Mouse (Mus musculus) hindbrain, embryonic 13.5 days (tissue): ENCODE data around the gene Eprs. TPM values are rescaled to one million over a fixed set of nuclear protein-coding genes. Genes with fewer than 3 reads are reported as not detected.
A peak's percentile ranks its signal among the peaks of the same experiment; 100 is the strongest.

Experiments used
- ATAC-seq: fragments of 200-750 bp; cut with Nextera tagmentation; 2 replicates; pipeline ENCODE4 v1.8.0; 2017; ENCODE audit warnings: moderate TSS enrichment; ENCODE audit not compliant: low FRiP score
- H3K27ac ChIP-seq: fragments of 300-500 bp; sonication (generic); 2 replicates; pipeline ENCODE4 v1.5.1; 2015; ENCODE audit warnings: inconsistent platforms, mild to moderate bottlenecking, moderate library complexity
- H3K27me3 ChIP-seq: fragments of 300-500 bp; sonication (generic); 2 replicates; pipeline ENCODE4 v1.6.1; 2015; ENCODE audit warnings: mild to moderate bottlenecking, inconsistent platforms
- H3K36me3 ChIP-seq: fragments of 300-500 bp; sonication (generic); 2 replicates; pipeline ENCODE4 v1.6.1; 2015; ENCODE audit warnings: mild to moderate bottlenecking, inconsistent platforms
- H3K4me1 ChIP-seq: fragments of 300-500 bp; sonication (generic); replicated peaks from 2 replicates; pipeline ENCODE4 v1.6.1; 2015; ENCODE audit warnings: inconsistent platforms
- H3K4me2 ChIP-seq: fragments of 300-500 bp; sonication (generic); 2 replicates; pipeline ENCODE4 v1.6.1; 2015; ENCODE audit warnings: inconsistent platforms, mild to moderate bottlenecking, moderate library complexity
- H3K4me3 ChIP-seq: fragments of 300-500 bp; sonication (generic); 2 replicates; pipeline ENCODE4 v1.5.1; 2015; ENCODE audit warnings: mild to moderate bottlenecking, inconsistent platforms
- H3K9ac ChIP-seq: fragments of 300-500 bp; sonication (generic); 2 replicates; pipeline ENCODE4 v1.6.1; 2015; ENCODE audit warnings: mild to moderate bottlenecking, inconsistent platforms
- H3K9me3 ChIP-seq: fragments of 300-500 bp; sonication (generic); 2 replicates; pipeline ENCODE4 v1.6.1; 2016; ENCODE audit warnings: inconsistent platforms
- WGBS: fragments of 180-500 bp; shearing (Covaris S2); methylation state at CpG from one replicate; pipeline ENCODE4 v1.1.7; 2015; 5-methylcytosine and 5-hydroxymethylcytosine counted together
- microRNA counts: library from miRNA; unstranded; fragments of <30 nt; microRNA quantifications from one replicate; lab custom pipeline; 2016
- microRNA-seq: library from miRNA; unstranded; fragments of <30 nt; microRNA quantifications from one replicate; pipeline ENCODE4, GENCODE M21; 2016
- polyA plus RNA-seq: library from polyadenylated mRNA; unstranded; fragments of >200 nt; fragmentation: Nextera tagmentation; extraction: Ambion mirVana; gene quantifications from 2 replicates; pipeline ENCODE4 v1.2.1, GENCODE M21; 2015

Eprs gene
- polyA plus RNA-seq, 1 experiment from 2014 or later: 146 TPM

DNA sequence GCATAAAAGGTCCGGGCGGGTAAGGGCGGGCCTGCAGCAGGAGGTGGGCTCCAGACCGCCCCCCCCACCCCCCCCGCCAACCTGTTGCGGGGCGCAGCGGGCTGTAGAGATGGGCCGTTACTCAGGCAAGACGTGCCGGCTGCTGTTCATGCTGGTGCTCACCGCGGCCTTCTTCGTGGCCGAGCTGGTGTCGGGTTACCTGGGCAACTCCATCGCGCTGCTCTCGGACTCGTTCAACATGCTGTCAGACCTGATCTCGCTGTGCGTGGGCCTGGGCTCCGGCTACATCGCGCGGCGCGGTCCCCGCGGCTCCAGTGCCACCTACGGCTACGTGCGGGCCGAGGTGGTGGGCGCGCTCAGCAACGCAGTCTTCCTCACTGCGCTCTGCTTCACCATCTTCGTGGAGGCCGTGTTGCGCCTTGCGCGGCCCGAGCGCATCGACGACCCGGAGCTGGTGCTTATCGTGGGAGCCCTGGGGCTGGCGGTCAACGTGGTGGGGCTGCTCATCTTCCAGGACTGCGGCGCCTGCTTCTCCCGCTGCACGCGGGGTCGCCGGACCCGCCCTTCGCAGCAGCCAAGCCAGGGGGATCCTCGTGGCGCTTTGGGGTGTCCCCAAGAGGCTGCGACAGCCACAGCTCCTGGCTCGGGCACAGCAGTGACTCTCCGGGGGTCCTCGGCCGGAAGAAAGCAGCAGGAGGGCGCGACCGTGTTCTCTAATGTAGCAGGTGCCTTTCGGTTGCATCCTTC lies 92.3 kb downstream of the Eprs start:
- Histone ChIP-seq H3K27me3 (peaks cover 41% of the 10 kb centered on the region), H3K9ac (peak overlapping the region; percentile 82), H3K9me3 (no peaks in the 10 kb centered on the region), H3K4me3 (peak overlapping the region; percentile 64), H3K27ac (peak overlapping the region; percentile 42; the same call in 1 of the 2 replicates), H3K4me2 (peak overlapping the region; percentile 85), H3K4me1 (peaks cover 13% of the 10 kb centered on the region), H3K36me3 (no peaks in the 10 kb centered on the region)
- peak; percentile 63 for ATAC-seq
- WGBS: under 1% methylated on average over 67 of the region's 71 CpGs

DNA sequence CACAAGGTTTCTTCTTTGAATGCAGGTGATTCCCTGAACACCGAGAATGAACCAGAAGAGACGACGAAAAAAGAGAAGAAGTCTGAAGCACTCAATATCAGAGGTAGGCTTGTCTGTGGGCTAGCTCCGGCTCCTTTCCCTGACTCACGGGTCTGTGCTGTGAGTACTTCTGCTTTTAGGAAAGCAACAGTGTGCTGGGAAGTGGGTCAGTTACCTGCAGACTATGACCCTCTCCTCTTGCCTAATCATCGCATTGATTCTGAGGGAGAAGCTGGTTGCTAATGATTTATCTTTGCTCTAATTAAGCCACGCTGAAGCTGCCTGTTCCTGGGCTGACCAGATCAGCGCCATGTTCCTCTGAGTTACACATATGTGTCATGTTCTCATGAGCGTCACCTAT lies 93.5 kb downstream of the Eprs start:
- Histone ChIP-seq H3K4me1 (peaks cover 13% of the 10 kb centered on the region), H3K9ac (no peak overlapping the region), H3K36me3 (no peaks in the 10 kb centered on the region), H3K4me2 (peak overlapping the region; percentile 85), H3K9me3 (no peaks in the 10 kb centered on the region), H3K27ac (no peak overlapping the region), H3K27me3 (peaks cover 41% of the 10 kb centered on the region), H3K4me3 (peak overlapping the region; percentile 64)
- 85% methylated on average over 9 of the region's 9 CpGs for WGBS
- no peak for ATAC-seq

DNA sequence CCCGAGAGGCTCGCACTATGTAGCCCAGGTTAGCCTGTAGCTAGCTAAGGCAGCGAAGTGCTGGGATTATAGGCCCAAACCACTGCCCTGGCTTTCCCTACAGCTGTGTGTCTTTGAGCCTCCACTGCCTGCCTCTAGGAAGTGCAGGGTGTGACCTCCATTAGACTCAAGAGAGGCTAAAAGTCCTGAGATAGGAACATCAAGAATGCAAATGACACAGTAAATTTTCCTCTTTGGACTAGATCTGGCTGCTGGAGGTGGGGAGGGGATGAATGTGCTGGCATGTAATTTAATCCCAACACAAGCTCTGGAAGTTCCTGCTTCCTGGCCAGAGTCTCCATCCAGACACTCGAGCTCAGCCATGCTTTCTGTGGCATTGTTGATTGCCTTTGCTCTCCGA lies 97.3 kb downstream of the Eprs start:
- H3K27me3 ChIP-seq: peaks cover 21% of the 10 kb centered on the region
- peaks cover 5% of the 10 kb centered on the region; the same call in 1 of the 2 replicates for H3K36me3 ChIP-seq
- H3K4me2 ChIP-seq: no peak overlapping the region
- H3K9ac ChIP-seq: no peak overlapping the region
- no peak overlapping the region for H3K27ac ChIP-seq
- WGBS: 90% methylated on average over 5 of the region's 5 CpGs
- H3K4me3 ChIP-seq: no peak overlapping the region
- H3K9me3 ChIP-seq: no peaks in the 10 kb centered on the region
- ATAC-seq: no peak
- H3K4me1 ChIP-seq: peaks cover 5% of the 10 kb centered on the region

- Histone ChIP-seq H3K4me1 (no peaks in the 10 kb centered on the region), H3K27ac (no peak overlapping the region), H3K4me2 (no peak overlapping the region), H3K27me3 (0 out of 2 replicates have a peak, but pooled peaks cover 3% of the 10 kb centered on the region), H3K36me3 (peaks cover 5% of the 10 kb centered on the region; the same call in 1 of the 2 replicates), H3K4me3 (no peak overlapping the region), H3K9me3 (no peaks in the 10 kb centered on the region), H3K9ac (no peak overlapping the region)
- ATAC-seq: no peak
- 69% methylated on average over 5 of the region's 5 CpGs for WGBS
Measured at GRCm38 (mm10) chr1:185462889-185463288, 100.0 kb downstream of the Eprs start.

- Histone ChIP-seq H3K27ac (no peak overlapping the region), H3K4me1 (no peaks in the 10 kb centered on the region)
- ATAC-seq: no peak
Measured at GRCm38 (mm10) chr1:185469551-185470021, 106.7 kb downstream of the Eprs start.

DNA sequence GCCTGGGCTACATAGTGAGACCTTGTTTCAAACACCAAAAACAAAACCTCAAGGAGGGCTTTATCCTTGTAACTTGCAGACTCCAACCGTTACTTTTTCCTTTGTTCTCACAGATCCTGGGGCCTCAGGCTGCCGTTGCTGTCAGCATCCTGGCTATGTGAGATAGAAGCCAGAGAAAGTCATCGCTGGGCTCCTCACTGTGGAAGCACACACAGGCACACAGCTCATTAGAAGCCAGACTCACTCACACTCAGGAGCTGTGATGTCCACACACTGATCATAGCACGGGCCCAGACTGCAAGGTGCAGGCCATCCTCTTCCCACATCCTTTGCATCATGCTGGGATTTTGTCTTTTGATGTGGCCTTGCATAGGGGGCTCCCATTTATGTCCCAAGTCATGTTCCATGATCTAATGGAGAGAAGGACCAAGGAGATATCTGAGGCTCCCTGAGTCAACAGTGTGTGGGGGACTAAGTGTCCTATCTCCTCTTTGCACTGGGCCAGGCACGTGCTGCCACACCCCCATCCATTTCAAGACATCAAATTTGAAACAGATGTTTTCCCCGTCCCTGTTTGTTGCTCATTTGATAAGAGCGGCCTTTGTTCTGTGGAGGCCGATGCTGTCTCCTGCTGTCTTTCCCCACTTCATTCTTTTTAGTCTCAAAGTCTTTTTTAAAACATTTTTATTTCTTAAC lies 109.3 kb downstream of the Eprs start:
- Histone ChIP-seq H3K9me3 (no peaks in the 10 kb centered on the region), H3K4me2 (no peak overlapping the region), H3K27ac (no peak overlapping the region), H3K4me1 (no peaks in the 10 kb centered on the region), H3K9ac (no peak overlapping the region), H3K27me3 (no peaks in the 10 kb centered on the region), H3K4me3 (no peak overlapping the region), H3K36me3 (no peaks in the 10 kb centered on the region)
- WGBS: 59% methylated on average over 8 of the region's 8 CpGs
- no peak for ATAC-seq

More at GRCm38 (mm10) chr1:185469551-185470021, 106.7 kb downstream of the Eprs start:
- no peaks in the 10 kb centered on the region for H3K9me3 ChIP-seq
- WGBS: 78% methylated on average over 8 of the region's 8 CpGs
- no peak overlapping the region for H3K4me3 ChIP-seq
- no peak overlapping the region for H3K9ac ChIP-seq
- H3K36me3 ChIP-seq: no peaks in the 10 kb centered on the region
- no peak overlapping the region for H3K4me2 ChIP-seq
- H3K27me3 ChIP-seq: no peaks in the 10 kb centered on the region

- Histone ChIP-seq H3K9ac (no peak overlapping the region), H3K36me3 (no peaks in the 10 kb centered on the region), H3K4me1 (no peaks in the 10 kb centered on the region), H3K4me3 (no peak overlapping the region), H3K9me3 (no peaks in the 10 kb centered on the region), H3K27me3 (no peaks in the 10 kb centered on the region), H3K27ac (no peak overlapping the region), H3K4me2 (no peak overlapping the region)
- 95% methylated on average over 4 of the region's 4 CpGs for WGBS
- ATAC-seq: no peak
Measured at GRCm38 (mm10) chr1:185472730-185473129, 109.9 kb downstream of the Eprs start.

DNA sequence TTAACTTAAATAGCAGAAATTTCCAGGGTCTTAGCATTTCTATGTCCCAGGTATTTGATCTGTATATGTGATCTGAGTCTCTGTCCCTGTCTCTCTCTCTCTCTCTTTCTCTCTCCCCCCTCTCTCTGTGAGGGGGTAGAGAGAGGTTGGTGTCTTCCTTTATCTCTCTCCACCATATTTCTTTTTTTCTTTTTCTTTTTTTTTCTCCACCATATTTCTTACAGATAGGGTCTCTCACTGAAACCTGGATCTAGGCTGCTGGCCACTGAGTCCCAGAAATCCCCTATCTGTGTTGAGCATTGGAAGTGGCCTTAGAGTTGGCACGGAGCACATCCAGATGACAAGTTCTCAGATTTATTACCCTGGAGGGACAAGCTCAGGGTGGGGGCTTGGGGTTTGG lies 110.6 kb downstream of the Eprs start:
- no peaks in the 10 kb centered on the region for H3K4me1 ChIP-seq
- H3K27ac ChIP-seq: no peak overlapping the region
- no peak overlapping the region for H3K4me3 ChIP-seq
- 91% methylated on average over 1 of the region's 1 CpGs for WGBS
- H3K4me2 ChIP-seq: no peak overlapping the region
- no peak for ATAC-seq
- H3K9ac ChIP-seq: no peak overlapping the region
- no peaks in the 10 kb centered on the region for H3K27me3 ChIP-seq
- no peaks in the 10 kb centered on the region for H3K9me3 ChIP-seq
- H3K36me3 ChIP-seq: no peaks in the 10 kb centered on the region

MicroRNAs encoded within 50 kb of the gene (microRNA counts, 519-probe panel; counts per million panel counts)
- microRNA mmu-miR-194 (lab: Ali Mortazavi, UCI): 2,761 counts per million, percentile 27 among the panel's probes with 10 or more counts

Small RNA genes within 50 kb of the gene (microRNA-seq; reads per million reads assigned to microRNA genes)
- gene Mir194-1 (0.70 reads per million), gene Mir215 (1.4 reads per million)

Other genes starting within 250 kb of the Eprs start
- 25.4 and 25.6 TPM in 2 replicates for gene Rab3gap2, start 158.9 kb upstream of the Eprs start, polyA plus RNA-seq
- gene Iars2, start 33.6 kb upstream of the Eprs start, polyA plus RNA-seq: 17.8 and 18.3 TPM in 2 replicates
- 41.0 and 46.6 TPM in 2 replicates for gene Bpnt1, start 30.9 kb upstream of the Eprs start, polyA plus RNA-seq
- gene Slc30a10, start 91.8 kb downstream of the Eprs start, polyA plus RNA-seq: 3.4 and 3.8 TPM in 2 replicates